Mouse (Mus musculus): Measurements from ENCODE around the gene Rai14.

The Rai14 gene

GRCm38 (mm10) chr15:10714409-10715138 lies at the start of gene Rai14:
Gene Rai14 (minus strand): TSS chr15:10714624.
- peak; percentile 64 for DNase-seq (ENCODE audit: low read depth, low spot score)

DNA sequence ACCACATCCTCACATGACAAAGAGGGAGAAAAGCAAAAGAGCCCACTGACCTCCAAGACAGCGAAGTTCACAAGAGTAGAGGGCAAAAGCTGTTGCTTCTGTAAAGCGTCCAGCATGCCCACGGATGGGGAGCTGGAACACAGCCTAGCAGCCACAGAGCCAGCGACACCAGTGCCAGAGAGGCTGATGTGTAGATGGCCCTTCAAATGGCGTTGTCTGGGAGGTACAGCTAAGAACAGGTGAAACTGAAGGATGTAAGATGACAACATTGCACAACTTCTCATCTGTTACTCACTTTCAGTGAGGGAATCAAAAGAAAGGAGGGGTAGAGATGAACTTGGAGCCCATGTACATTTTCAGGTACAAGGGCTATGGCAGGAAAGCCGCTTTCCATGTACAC lies 47.0 kb upstream of the Rai14 start:
- no peak for DNase-seq (ENCODE audit: low read depth, low spot score)

DNA sequence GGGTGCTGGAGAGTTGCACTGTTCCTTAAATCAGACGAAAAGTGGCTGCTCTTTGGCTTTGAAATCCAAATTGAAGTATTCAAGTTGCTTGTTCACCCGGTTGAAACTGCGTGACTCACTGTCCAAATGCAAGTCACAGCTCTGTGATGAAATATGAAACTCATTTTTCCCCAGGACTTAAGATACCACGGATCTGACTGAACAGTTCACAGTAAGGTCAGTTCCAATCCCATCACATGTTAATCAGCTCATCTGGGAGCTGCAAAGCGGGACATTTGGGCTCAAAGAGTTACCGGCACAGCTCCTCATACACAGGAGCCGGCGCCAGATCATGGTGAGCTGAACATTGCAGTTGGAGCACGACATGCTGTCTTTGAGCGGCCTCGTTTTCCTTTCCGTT lies 45.6 kb upstream of the Rai14 start:
- no peak for DNase-seq (ENCODE audit: low read depth, low spot score)

GRCm38 (mm10) chr15:10759440-10759839 lies 45.0 kb upstream of the Rai14 start:
- no peak for DNase-seq (ENCODE audit: low read depth, low spot score)

DNA sequence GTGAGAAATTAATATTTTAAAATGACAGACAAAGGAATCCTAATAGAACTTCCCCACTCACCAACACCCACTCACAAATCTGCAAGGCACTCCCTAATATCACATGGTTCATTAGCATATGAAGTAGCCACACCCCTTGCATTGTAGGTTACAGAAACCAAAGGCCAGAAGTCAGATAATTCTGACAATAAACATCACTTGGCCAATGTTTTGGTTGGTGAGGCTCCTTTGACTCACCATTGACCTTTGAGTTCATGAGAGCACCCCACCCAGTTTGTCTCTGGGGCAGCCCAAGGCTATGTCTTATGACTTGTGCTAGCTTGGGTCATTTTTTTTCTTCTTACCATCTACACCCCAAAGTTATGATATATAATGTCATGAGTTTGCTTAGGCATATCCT lies 44.4 kb upstream of the Rai14 start:
- no peak for DNase-seq (ENCODE audit: low read depth, low spot score)

GRCm38 (mm10) chr15:10751141-10751540 lies 36.7 kb upstream of the Rai14 start:
- DNase-seq (ENCODE audit: low read depth, low spot score): no peak

DNA sequence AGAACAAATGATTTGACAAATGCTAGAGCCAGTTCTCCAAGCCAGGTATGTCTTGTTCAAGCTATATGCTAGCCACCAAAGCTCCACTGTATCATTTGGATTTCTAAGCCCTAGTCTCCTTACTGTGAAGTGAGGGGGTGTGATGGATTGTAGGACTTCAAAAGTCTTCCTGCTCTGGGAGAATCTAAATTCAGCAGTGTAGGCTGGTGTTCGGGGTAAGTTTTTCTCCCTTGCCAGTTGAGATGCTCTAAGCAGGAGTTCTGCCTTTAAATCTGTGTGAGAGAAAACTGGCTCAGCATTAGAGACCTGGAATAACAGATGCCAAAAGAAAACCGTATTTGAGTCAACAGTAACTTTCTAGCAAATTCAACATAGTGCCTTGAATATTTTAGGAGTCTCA lies 35.9 kb upstream of the Rai14 start:
- DNase-seq (ENCODE audit: low read depth, low spot score): no peak

- no peak for DNase-seq (ENCODE audit: low read depth, low spot score)
Observed at GRCm38 (mm10) chr15:10749678-10750077, 35.3 kb upstream of the Rai14 start.

GRCm38 (mm10) chr15:10747638-10748037 lies 33.2 kb upstream of the Rai14 start:
- no peak for DNase-seq (ENCODE audit: low read depth, low spot score)

- DNase-seq (ENCODE audit: low read depth, low spot score): no peak
Observed at GRCm38 (mm10) chr15:10747226-10747625, 32.8 kb upstream of the Rai14 start.

GRCm38 (mm10) chr15:10746303-10747051 lies 32.1 kb upstream of the Rai14 start:
- no peak for DNase-seq (ENCODE audit: low read depth, low spot score)

DNA sequence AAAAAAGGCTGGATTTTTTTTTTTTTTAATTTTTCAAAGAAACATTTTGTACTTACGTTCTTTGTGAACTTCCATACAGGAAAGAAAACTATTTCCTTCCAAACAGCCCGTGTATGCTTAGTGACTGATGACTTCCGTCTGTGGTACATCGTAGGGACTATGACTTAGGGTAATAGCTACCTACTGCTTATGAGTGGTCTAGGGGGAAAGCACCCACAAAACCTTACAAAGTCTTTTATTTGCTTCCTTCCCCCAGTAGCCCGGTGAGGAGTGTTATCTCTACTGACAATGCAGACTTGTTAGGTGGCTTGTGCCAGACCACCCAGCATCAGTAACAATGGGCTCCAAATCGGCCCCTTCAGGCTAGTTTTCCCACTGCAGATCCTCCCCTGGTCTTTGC lies 28.0 kb upstream of the Rai14 start:
- DNase-seq (ENCODE audit: low read depth, low spot score): no peak

DNA sequence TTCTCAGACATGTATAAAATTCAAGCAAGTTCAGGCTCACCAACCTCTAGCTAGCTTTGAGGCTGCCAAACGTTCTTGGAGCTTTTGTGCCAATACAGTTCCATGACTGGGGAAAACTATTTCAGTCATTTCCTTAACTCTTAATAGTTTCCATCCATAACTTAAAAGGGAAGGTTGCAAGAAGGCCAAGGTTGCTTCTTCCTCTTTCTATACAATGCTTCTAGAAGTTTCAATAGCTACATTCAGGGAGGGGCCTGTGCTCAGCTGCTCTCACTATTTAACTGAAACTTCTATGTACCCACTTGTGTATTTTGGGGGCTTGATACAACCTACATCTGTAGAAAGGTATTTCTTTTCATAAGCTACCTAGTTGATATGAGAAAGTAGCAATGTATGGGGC lies 24.9 kb upstream of the Rai14 start:
- no peak for DNase-seq (ENCODE audit: low read depth, low spot score)

- DNase-seq (ENCODE audit: low read depth, low spot score): no peak
Observed at GRCm38 (mm10) chr15:10738354-10739142, 24.1 kb upstream of the Rai14 start.

DNA sequence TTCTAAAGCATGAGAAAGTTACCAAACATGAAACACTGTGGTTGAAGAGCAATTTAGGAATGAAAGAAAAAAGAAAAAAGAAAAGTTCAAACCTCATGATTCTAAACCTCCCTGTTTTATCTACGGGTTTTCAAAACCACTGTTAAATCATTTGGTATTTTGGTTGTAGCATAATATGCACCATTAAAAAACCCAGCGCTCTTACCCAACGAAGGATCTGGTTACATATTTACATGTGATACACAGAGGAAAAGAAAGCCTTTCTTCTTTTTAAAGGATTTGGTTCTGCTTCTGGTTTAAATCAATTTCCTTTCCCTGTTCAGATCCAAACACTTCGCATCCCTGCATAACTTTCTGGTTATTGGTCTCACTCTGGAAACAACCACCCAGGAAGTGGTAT lies 21.5 kb upstream of the Rai14 start:
- no peak for DNase-seq (ENCODE audit: low read depth, low spot score)

DNA sequence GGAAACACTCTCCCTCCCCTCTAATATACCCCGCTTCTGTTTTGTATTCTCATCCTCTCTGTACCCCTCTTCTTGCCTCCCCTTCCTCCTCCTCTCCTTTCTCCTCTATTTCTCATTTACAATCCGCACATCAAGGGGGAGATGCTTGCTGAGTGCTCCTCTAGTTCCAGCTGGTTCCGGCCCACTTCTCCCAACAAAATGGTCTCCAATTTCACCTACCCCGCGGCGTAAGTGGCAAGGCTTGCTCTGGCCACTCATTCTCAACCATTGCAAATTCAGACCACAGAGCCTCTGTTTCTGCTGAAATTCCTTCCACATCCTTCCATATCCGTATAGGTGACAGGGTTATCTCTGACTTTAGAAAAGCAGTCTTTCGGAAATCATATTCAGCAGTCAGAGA lies 20.8 kb upstream of the Rai14 start:
- DNase-seq (ENCODE audit: low read depth, low spot score): no peak

DNA sequence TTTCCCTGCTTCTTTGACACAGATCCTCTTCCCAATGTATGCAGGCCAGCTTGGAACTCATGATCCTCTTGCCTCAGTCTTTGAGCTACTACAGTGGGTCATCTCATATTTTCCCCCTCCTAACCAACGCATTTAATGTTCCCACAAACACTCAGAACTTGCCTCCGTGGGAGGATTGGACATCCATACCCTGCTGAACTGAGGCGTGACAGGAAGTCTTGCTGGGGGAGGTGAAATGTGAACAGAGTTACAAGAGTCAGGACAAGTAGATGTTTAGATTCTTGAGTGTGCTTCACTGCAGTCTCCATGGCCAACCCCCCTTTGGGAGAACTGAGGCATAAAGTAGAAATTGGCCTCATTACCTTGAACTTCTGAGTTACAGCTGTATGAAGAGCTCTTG lies 17.0 kb upstream of the Rai14 start:
- no peak for DNase-seq (ENCODE audit: low read depth, low spot score)

DNA sequence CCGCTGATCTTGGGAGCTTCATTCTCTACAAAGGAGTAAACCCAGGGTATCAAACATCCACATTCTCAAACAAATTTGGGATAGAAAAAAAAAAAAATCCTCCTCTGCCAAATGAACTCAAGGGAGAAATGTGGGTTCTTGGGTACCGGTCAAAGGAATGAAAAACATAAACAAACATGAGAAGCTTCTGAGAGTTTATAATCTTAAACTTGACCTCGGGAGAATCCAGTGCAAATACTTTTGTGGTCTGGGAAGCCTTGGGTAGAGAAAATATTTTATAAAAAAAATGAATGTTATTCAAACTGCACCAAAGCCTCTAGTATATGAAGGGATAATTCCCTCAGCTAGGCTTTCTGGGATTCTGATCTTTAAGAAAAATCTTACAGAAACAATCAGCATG lies 11.8 kb upstream of the Rai14 start:
- DNase-seq (ENCODE audit: low read depth, low spot score): no peak

GRCm38 (mm10) chr15:10724857-10725256 lies 10.4 kb upstream of the Rai14 start:
- no peak for DNase-seq (ENCODE audit: low read depth, low spot score)

DNA sequence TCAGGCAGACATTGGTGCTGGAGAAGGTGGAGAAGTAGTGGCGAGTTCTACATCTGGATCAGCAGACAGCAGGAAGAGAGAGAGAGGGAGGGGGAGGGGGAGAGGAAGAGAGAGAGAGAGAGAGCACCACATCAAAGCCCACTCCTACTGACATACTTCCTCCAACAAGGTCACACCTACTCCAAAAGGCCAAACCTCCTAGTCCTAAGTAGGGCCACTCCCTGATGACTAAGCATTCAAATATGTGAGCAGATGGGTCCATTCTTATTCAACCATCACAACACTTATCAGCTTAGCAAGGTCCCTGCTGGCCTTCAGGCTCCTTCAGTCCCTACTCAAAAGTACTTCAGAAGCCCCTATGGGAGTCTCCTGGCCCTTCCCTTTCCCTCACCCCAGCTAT lies 9.1 kb upstream of the Rai14 start:
- DNase-seq (ENCODE audit: low read depth, low spot score): no peak

GRCm38 (mm10) chr15:10722629-10723339 lies 8.4 kb upstream of the Rai14 start:
- no peak for DNase-seq (ENCODE audit: low read depth, low spot score)

GRCm38 (mm10) chr15:10721259-10721781 lies 6.9 kb upstream of the Rai14 start:
- DNase-seq (ENCODE audit: low read depth, low spot score): no peak

All from embryo, embryonic 11.5 days (tissue).